Mouse (Mus musculus) adrenal gland, adult (tissue): ENCODE measurements around the gene Gm20458.

Experiments used
- DNase-seq, 2 experiments: peaks; one replicate each; pipeline ENCODE4 v3.0.0; 2022 to 2023; ENCODE audit warnings: low spot score in 1 of 2; ENCODE audit not compliant: inconsistent age in 2 of 2

Gene Gm20458

GRCm38 (mm10) chr2:164522280-164522679 lies 61.5 kb downstream of the Gm20458 start:
- DNase-seq = no peak

- DNase-seq = no peak
These were observed 62.6 kb downstream of the Gm20458 start for GRCm38 (mm10) chr2:164523301-164523773.

DNA sequence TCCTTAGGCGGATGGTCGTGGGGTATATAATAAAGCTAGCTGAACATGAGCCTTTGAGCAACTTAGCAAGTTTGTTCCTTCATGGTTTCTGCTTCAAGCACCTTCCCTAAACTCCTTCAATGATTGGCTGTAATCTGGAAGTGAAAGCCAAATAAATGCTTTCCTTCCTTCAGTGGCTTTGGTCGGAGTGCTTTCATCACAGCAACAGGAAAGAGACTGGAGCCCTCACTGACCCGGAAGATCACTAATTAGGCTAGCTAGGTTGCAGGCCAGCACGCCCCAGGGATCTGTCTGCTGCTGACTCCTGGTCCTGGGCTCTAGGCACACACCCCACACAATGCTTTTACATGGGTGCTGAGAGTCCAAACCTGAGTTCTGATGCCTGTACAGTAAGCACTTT lies 67.8 kb downstream of the Gm20458 start:
- no peak for DNase-seq

DNA sequence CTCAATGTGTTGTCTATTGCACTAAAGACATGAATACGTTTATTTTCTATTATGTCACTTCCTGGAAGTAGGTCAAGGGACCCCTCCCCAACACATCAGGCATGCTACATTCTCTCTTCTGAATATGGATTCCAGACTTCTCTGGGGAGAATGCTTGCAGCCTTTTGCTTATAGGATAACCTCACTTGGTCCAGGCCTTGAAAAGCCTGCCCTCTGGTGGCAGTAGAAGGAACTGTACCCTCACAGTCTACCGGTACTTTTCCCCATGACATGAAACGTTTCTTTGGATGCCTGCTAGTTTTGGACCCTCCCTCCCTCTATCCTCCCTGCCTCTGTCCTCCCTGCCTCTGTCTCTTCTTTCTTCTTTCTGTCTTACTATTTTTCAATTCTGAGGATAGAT lies 70.4 kb downstream of the Gm20458 start:
- DNase-seq = peak; percentile 55 to 87

GRCm38 (mm10) chr2:164534315-164534714 lies 73.5 kb downstream of the Gm20458 start:
- DNase-seq = no peak

DNA sequence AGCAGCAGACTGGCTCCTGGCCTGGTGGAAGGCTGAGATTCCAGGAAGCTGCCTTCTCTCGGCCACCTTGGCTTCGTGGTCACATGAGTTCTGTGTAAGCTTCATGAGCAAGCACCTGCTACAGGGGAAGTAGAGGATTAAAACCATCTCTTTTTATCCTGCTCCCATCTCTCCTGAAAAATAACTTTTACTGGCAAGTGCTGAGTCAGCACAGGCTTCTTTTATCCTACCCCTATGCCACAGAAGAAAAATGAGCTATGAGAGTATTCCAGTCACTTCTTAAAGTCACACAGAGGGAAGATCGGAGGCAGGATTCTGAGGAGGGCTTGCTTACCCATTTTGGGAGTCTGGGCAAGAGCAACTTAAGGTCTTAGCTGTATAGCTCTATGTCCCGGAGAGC lies 76.2 kb downstream of the Gm20458 start:
- DNase-seq = no peak
